Mouse (Mus musculus) neural tube, embryonic 11.5 days (tissue): ENCODE measurements around the gene Pecr. TPM values are rescaled to one million over a fixed set of nuclear protein-coding genes. Genes with fewer than 3 reads are reported as not detected.
A peak's percentile ranks its signal among the peaks of the same experiment; 100 is the strongest.

ENCODE experiments used
- ATAC-seq: fragments of 200-750 bp; cut with Nextera tagmentation; 2 replicates; pipeline ENCODE4 v1.8.0; 2017; ENCODE audit warnings: moderate number of reproducible peaks, mild to moderate bottlenecking, moderate TSS enrichment, moderate library complexity; ENCODE audit not compliant: insufficient read depth, low FRiP score, low TSS enrichment
- DNase-seq: peaks from one replicate; pipeline ENCODE4 v3.0.0-alpha.2; 2015; ENCODE audit warnings: low spot score
- H3K27ac ChIP-seq: fragments of 300-500 bp; sonication (generic); 2 replicates; pipeline ENCODE4 v1.5.1; 2014; ENCODE audit warnings: low read depth, mild to moderate bottlenecking, low read length
- H3K27me3 ChIP-seq: fragments of 300-500 bp; sonication (generic); 2 replicates; pipeline ENCODE4 v1.6.1; 2014; ENCODE audit warnings: mild to moderate bottlenecking, low read length, mixed read lengths; ENCODE audit not compliant: control insufficient read depth, insufficient read depth
- H3K36me3 ChIP-seq: fragments of 300-500 bp; sonication (generic); 2 replicates; pipeline ENCODE4 v1.6.1; 2014; ENCODE audit warnings: mild to moderate bottlenecking, low read length, moderate library complexity, mixed read lengths; ENCODE audit not compliant: control insufficient read depth, insufficient read depth
- H3K4me1 ChIP-seq: fragments of 300-500 bp; sonication (generic); 2 replicates; pipeline ENCODE4 v1.6.1; 2014; ENCODE audit warnings: low read length, mixed read lengths; ENCODE audit not compliant: control insufficient read depth, insufficient read depth
- H3K4me2 ChIP-seq: fragments of 300-500 bp; sonication (generic); 2 replicates; pipeline ENCODE4 v1.6.1; 2014; ENCODE audit warnings: low read depth, mild to moderate bottlenecking, moderate library complexity
- H3K4me3 ChIP-seq: fragments of 300-500 bp; sonication (generic); 2 replicates; pipeline ENCODE4 v1.5.1; 2014; ENCODE audit warnings: low read depth, low read length
- H3K9ac ChIP-seq: fragments of 300-500 bp; sonication (generic); 2 replicates; pipeline ENCODE4 v1.6.1; 2014; ENCODE audit warnings: mild to moderate bottlenecking, low read length
- H3K9me3 ChIP-seq: fragments of 300-500 bp; sonication (generic); 2 replicates; pipeline ENCODE4 v1.6.1; 2016; ENCODE audit warnings: low read length; ENCODE audit not compliant: control insufficient read depth
- WGBS: fragments of 180-500 bp; shearing (Covaris S2); extraction: QIAGEN DNeasy Blood & Tissue Kit; methylation state at CpG from one replicate; pipeline ENCODE4 v1.1.7; 2014; 5-methylcytosine and 5-hydroxymethylcytosine counted together
- polyA plus RNA-seq: library from polyadenylated mRNA; unstranded; fragments of >200 nt; fragmentation: Nextera tagmentation; extraction: Ambion mirVana; gene quantifications from 2 replicates; pipeline ENCODE4 v1.2.1, GENCODE M21; 2014

Gene Pecr
- polyA plus RNA-seq, 1 experiment from 2014 or later: 14.0 TPM

GRCm38 (mm10) chr1:72293869-72294663 is 10.0 kb upstream of the Pecr start:
- Histone ChIP-seq H3K4me2 (no peak overlapping the region), H3K27me3 (no peaks in the 10 kb centered on the region), H3K4me1 (no peaks in the 10 kb centered on the region), H3K27ac (no peak overlapping the region), H3K4me3 (no peak overlapping the region), H3K9ac (no peak overlapping the region), H3K36me3 (no peaks in the 10 kb centered on the region), H3K9me3 (no peaks in the 10 kb centered on the region)
- WGBS: 65% methylated on average over 4 of the region's 4 CpGs
- ATAC-seq: no peak
- no peak for DNase-seq

- Histone ChIP-seq H3K27ac (no peak overlapping the region), H3K4me1 (no peaks in the 10 kb centered on the region), H3K4me3 (no peak overlapping the region), H3K27me3 (no peaks in the 10 kb centered on the region), H3K36me3 (no peaks in the 10 kb centered on the region), H3K9me3 (no peaks in the 10 kb centered on the region), H3K4me2 (no peak overlapping the region), H3K9ac (no peak overlapping the region)
- WGBS: 91% methylated on average over 2 of the region's 2 CpGs
- no peak for ATAC-seq
- no peak for DNase-seq
Observed at GRCm38 (mm10) chr1:72291925-72292324, 7.8 kb upstream of the Pecr start.

- H3K4me3 ChIP-seq: no peak overlapping the region
- H3K4me2 ChIP-seq: no peak overlapping the region
- no peaks in the 10 kb centered on the region for H3K36me3 ChIP-seq
- no peaks in the 10 kb centered on the region for H3K9me3 ChIP-seq
- ATAC-seq: no peak
- DNase-seq: no peak
- no peak overlapping the region for H3K9ac ChIP-seq
- no peak overlapping the region for H3K27ac ChIP-seq
- WGBS: 97% methylated on average over 4 of the region's 4 CpGs
- H3K4me1 ChIP-seq: no peaks in the 10 kb centered on the region; the same call in 1 of the 2 replicates
- H3K27me3 ChIP-seq: no peaks in the 10 kb centered on the region
Observed at GRCm38 (mm10) chr1:72291421-72291820, 7.3 kb upstream of the Pecr start.

- Histone ChIP-seq H3K4me3 (no peak overlapping the region), H3K27ac (no peak overlapping the region), H3K9me3 (no peaks in the 10 kb centered on the region), H3K27me3 (no peaks in the 10 kb centered on the region), H3K9ac (no peak overlapping the region), H3K36me3 (no peaks in the 10 kb centered on the region), H3K4me2 (no peak overlapping the region), H3K4me1 (no peaks in the 10 kb centered on the region; the same call in 1 of the 2 replicates)
- no peak for DNase-seq
- 95% methylated on average over 4 of the region's 4 CpGs for WGBS
- no peak for ATAC-seq
Observed at GRCm38 (mm10) chr1:72290896-72291295, 6.8 kb upstream of the Pecr start.

- 82% methylated on average over 4 of the region's 4 CpGs for WGBS
- ATAC-seq (no peak), DNase-seq (no peak)
- Histone ChIP-seq H3K27me3 (no peaks in the 10 kb centered on the region), H3K4me1 (no peaks in the 10 kb centered on the region; the same call in 1 of the 2 replicates), H3K9me3 (no peaks in the 10 kb centered on the region), H3K27ac (no peak overlapping the region), H3K4me3 (no peak overlapping the region), H3K36me3 (no peaks in the 10 kb centered on the region), H3K4me2 (no peak overlapping the region), H3K9ac (no peak overlapping the region)
Observed at GRCm38 (mm10) chr1:72288527-72289150, 4.5 kb upstream of the Pecr start.

GRCm38 (mm10) chr1:72287893-72288292 is 3.8 kb upstream of the Pecr start:
- no peak overlapping the region for H3K4me3 ChIP-seq
- DNase-seq (no peak), ATAC-seq (no peak)
- no peaks in the 10 kb centered on the region for H3K36me3 ChIP-seq
- H3K4me1 ChIP-seq: no peaks in the 10 kb centered on the region; the same call in 1 of the 2 replicates
- H3K27ac ChIP-seq: no peak overlapping the region
- H3K4me2 ChIP-seq: no peak overlapping the region
- 84% methylated on average over 4 of the region's 4 CpGs for WGBS
- H3K27me3 ChIP-seq: no peaks in the 10 kb centered on the region
- H3K9me3 ChIP-seq: no peaks in the 10 kb centered on the region
- H3K9ac ChIP-seq: no peak overlapping the region

- Histone ChIP-seq H3K27ac (peak overlapping the region; percentile 49; the same call in 1 of the 2 replicates), H3K4me3 (no peak overlapping the region), H3K4me1 (no peaks in the 10 kb centered on the region; the same call in 1 of the 2 replicates), H3K27me3 (no peaks in the 10 kb centered on the region), H3K36me3 (no peaks in the 10 kb centered on the region), H3K9me3 (no peaks in the 10 kb centered on the region), H3K4me2 (peak overlapping the region; percentile 8; the same call in 1 of the 2 replicates), H3K9ac (0 out of 2 replicates have a peak overlapping the region, but pooled peaks have one; percentile 14)
- DNase-seq: peak; percentile 73
- WGBS: 25% methylated on average over 5 of the region's 5 CpGs
- ATAC-seq: no peak; the same call in 1 of the 2 replicates
Observed at GRCm38 (mm10) chr1:72286904-72287303, 2.8 kb upstream of the Pecr start.

GRCm38 (mm10) chr1:72284539-72284938 is 425 bp upstream of the Pecr start:
- H3K27ac ChIP-seq: peak overlapping the region; percentile 36; the same call in 1 of the 2 replicates
- DNase-seq: no peak
- peak overlapping the region; percentile 73 for H3K4me2 ChIP-seq
- H3K36me3 ChIP-seq: no peaks in the 10 kb centered on the region
- no peaks in the 10 kb centered on the region; the same call in 1 of the 2 replicates for H3K4me1 ChIP-seq
- peak; percentile 36; the same call in 1 of the 2 replicates for ATAC-seq
- H3K9me3 ChIP-seq: no peaks in the 10 kb centered on the region
- 4% methylated on average over 5 of the region's 5 CpGs for WGBS
- peak overlapping the region; percentile 47 for H3K4me3 ChIP-seq
- peak overlapping the region; percentile 37 for H3K9ac ChIP-seq
- H3K27me3 ChIP-seq: no peaks in the 10 kb centered on the region
